Mouse (Mus musculus): ENCODE measurements around the gene Necap2. TPM values are rescaled to one million over a fixed set of nuclear protein-coding genes. Genes with fewer than 3 reads are reported as not detected.
A peak's percentile ranks its signal among the peaks of the same experiment; 100 is the strongest.

Gene Necap2
- polyA plus RNA-seq, 1 experiment: 170 TPM

GRCm38 (mm10) chr4:141049476-141049835 is 28.7 kb downstream of the Necap2 start:
- Histone ChIP-seq H3K4me3 (ENCODE audit: insufficient read depth, low read length) (no peak overlapping the region), H3K4me1 (ENCODE audit: control insufficient read depth, insufficient read depth, low read length) (no peaks in the 10 kb centered on the region), H3K27ac (ENCODE audit: insufficient read depth, low read depth, low read length) (no peak overlapping the region)
- TF ChIP-seq CTCF (IDR thresholded peaks at IDR 0.05; ENCODE audit: low read depth, low read length) (no peak), POLR2A (IDR thresholded peaks at IDR 0.05; ENCODE audit: borderline replicate concordance, low read depth, low read length) (no peak)

GRCm38 (mm10) chr4:141048810-141049475 is 29.2 kb downstream of the Necap2 start:
- Histone ChIP-seq H3K4me3 (ENCODE audit: insufficient read depth, low read length) (no peak overlapping the region), H3K27ac (ENCODE audit: insufficient read depth, low read depth, low read length) (no peak overlapping the region), H3K4me1 (ENCODE audit: control insufficient read depth, insufficient read depth, low read length) (no peaks in the 10 kb centered on the region)
- TF ChIP-seq POLR2A (IDR thresholded peaks at IDR 0.05; ENCODE audit: borderline replicate concordance, low read depth, low read length): no peak
- no peak for TF ChIP-seq CTCF (IDR thresholded peaks at IDR 0.05; ENCODE audit: low read depth, low read length)

- TF ChIP-seq CTCF (IDR thresholded peaks at IDR 0.05; ENCODE audit: low read depth, low read length) (peak; percentile 73), POLR2A (IDR thresholded peaks at IDR 0.05; ENCODE audit: borderline replicate concordance, low read depth, low read length) (no peak)
- no peak overlapping the region for H3K27ac ChIP-seq (ENCODE audit: insufficient read depth, low read depth, low read length)
- H3K4me3 ChIP-seq (ENCODE audit: insufficient read depth, low read length): no peak overlapping the region
- H3K4me1 ChIP-seq (ENCODE audit: control insufficient read depth, insufficient read depth, low read length): no peaks in the 10 kb centered on the region
These were observed 33.3 kb downstream of the Necap2 start for GRCm38 (mm10) chr4:141044816-141045215.

- TF ChIP-seq CTCF (IDR thresholded peaks at IDR 0.05; ENCODE audit: low read depth, low read length) (no peak), POLR2A (IDR thresholded peaks at IDR 0.05; ENCODE audit: borderline replicate concordance, low read depth, low read length) (no peak)
- no peak overlapping the region for H3K27ac ChIP-seq (ENCODE audit: insufficient read depth, low read depth, low read length)
- H3K4me1 ChIP-seq (ENCODE audit: control insufficient read depth, insufficient read depth, low read length): no peaks in the 10 kb centered on the region
- H3K4me3 ChIP-seq (ENCODE audit: insufficient read depth, low read length): no peak overlapping the region
These were observed 37.0 kb downstream of the Necap2 start for GRCm38 (mm10) chr4:141041117-141041516.

- TF ChIP-seq CTCF (IDR thresholded peaks at IDR 0.05; ENCODE audit: low read depth, low read length): no peak
- TF ChIP-seq POLR2A (IDR thresholded peaks at IDR 0.05; ENCODE audit: borderline replicate concordance, low read depth, low read length): no peak
These were observed 44.3 kb downstream of the Necap2 start for GRCm38 (mm10) chr4:141033606-141034549.

GRCm38 (mm10) chr4:141031733-141032132 is 46.4 kb downstream of the Necap2 start:
- Histone ChIP-seq H3K4me3 (ENCODE audit: insufficient read depth, low read length) (no peak overlapping the region), H3K4me1 (ENCODE audit: control insufficient read depth, insufficient read depth, low read length) (no peaks in the 10 kb centered on the region), H3K27ac (ENCODE audit: insufficient read depth, low read depth, low read length) (no peak overlapping the region)
- TF ChIP-seq CTCF (IDR thresholded peaks at IDR 0.05; ENCODE audit: low read depth, low read length): peak; percentile 61
- no peak for TF ChIP-seq POLR2A (IDR thresholded peaks at IDR 0.05; ENCODE audit: borderline replicate concordance, low read depth, low read length)

More at GRCm38 (mm10) chr4:141033606-141034549, 44.3 kb downstream of the Necap2 start:
- H3K4me3 ChIP-seq (ENCODE audit: insufficient read depth, low read length): no peak overlapping the region
- H3K27ac ChIP-seq (ENCODE audit: insufficient read depth, low read depth, low read length): no peak overlapping the region
- H3K4me1 ChIP-seq (ENCODE audit: control insufficient read depth, insufficient read depth, low read length): no peaks in the 10 kb centered on the region

- TF ChIP-seq CTCF (IDR thresholded peaks at IDR 0.05; ENCODE audit: low read depth, low read length) (no peak), POLR2A (IDR thresholded peaks at IDR 0.05; ENCODE audit: borderline replicate concordance, low read depth, low read length) (no peak)
- Histone ChIP-seq H3K4me1 (ENCODE audit: control insufficient read depth, insufficient read depth, low read length) (no peaks in the 10 kb centered on the region), H3K27ac (ENCODE audit: insufficient read depth, low read depth, low read length) (no peak overlapping the region), H3K4me3 (ENCODE audit: insufficient read depth, low read length) (no peak overlapping the region)
These were observed 47.5 kb downstream of the Necap2 start for GRCm38 (mm10) chr4:141030541-141031206.

- H3K4me3 ChIP-seq (ENCODE audit: insufficient read depth, low read length): no peak overlapping the region
- no peak for TF ChIP-seq CTCF (IDR thresholded peaks at IDR 0.05; ENCODE audit: low read depth, low read length)
- no peak for TF ChIP-seq POLR2A (IDR thresholded peaks at IDR 0.05; ENCODE audit: borderline replicate concordance, low read depth, low read length)
- H3K27ac ChIP-seq (ENCODE audit: insufficient read depth, low read depth, low read length): no peak overlapping the region
- peaks cover 4% of the 10 kb centered on the region; the same call in 1 of the 2 replicates for H3K4me1 ChIP-seq (ENCODE audit: control insufficient read depth, insufficient read depth, low read length)
These were observed 53.2 kb downstream of the Necap2 start for GRCm38 (mm10) chr4:141024992-141025391.

- no peak overlapping the region for H3K27ac ChIP-seq (ENCODE audit: insufficient read depth, low read depth, low read length)
- TF ChIP-seq POLR2A (IDR thresholded peaks at IDR 0.05; ENCODE audit: borderline replicate concordance, low read depth, low read length) (no peak), CTCF (IDR thresholded peaks at IDR 0.05; ENCODE audit: low read depth, low read length) (no peak)
- peaks cover 4% of the 10 kb centered on the region; the same call in 1 of the 2 replicates for H3K4me1 ChIP-seq (ENCODE audit: control insufficient read depth, insufficient read depth, low read length)
- H3K4me3 ChIP-seq (ENCODE audit: insufficient read depth, low read length): no peak overlapping the region
These were observed 54.1 kb downstream of the Necap2 start for GRCm38 (mm10) chr4:141024052-141024451.
